Mouse (Mus musculus) heart, embryonic 16.5 days (tissue): Measurements from ENCODE around the gene Nectin1. TPM values are rescaled to one million over a fixed set of nuclear protein-coding genes. Genes with fewer than 3 reads are reported as not detected.

Experiments
- ATAC-seq: fragments of 200-750 bp; cut with Nextera tagmentation; replicated peaks from 2 replicates; pipeline ENCODE4 v1.8.0; 2017; ENCODE audit warnings: moderate number of reproducible peaks; ENCODE audit not compliant: insufficient read depth, low FRiP score; ENCODE audit errors: extremely low read depth
- H3K27ac ChIP-seq: fragments of 300-500 bp; sonication (generic); 2 replicates; pipeline ENCODE4 v1.5.1; 2014; ENCODE audit warnings: mild to moderate bottlenecking, low read length, control low read depth, moderate library complexity
- H3K27me3 ChIP-seq: fragments of 300-500 bp; sonication (generic); 2 replicates; pipeline ENCODE4 v1.6.1; 2014; ENCODE audit warnings: low read length, mixed read lengths; ENCODE audit not compliant: control insufficient read depth, insufficient read depth
- H3K36me3 ChIP-seq: fragments of 300-500 bp; sonication (generic); 2 replicates; pipeline ENCODE4 v1.6.1; 2014; ENCODE audit not compliant: control insufficient read depth, insufficient read depth
- H3K4me1 ChIP-seq: fragments of 300-500 bp; sonication (generic); 2 replicates; pipeline ENCODE4 v1.6.1; 2014; ENCODE audit warnings: low read length, mixed read lengths; ENCODE audit not compliant: control insufficient read depth, insufficient read depth
- H3K4me2 ChIP-seq: fragments of 300-500 bp; sonication (generic); 2 replicates; pipeline ENCODE4 v1.6.1; 2014; ENCODE audit warnings: low read depth, mild to moderate bottlenecking, control low read depth, low read length
- H3K4me3 ChIP-seq: fragments of 300-500 bp; sonication (generic); 2 replicates; pipeline ENCODE4 v1.5.1; 2014; ENCODE audit warnings: mild to moderate bottlenecking, control low read depth, low read length
- H3K9ac ChIP-seq: fragments of 300-500 bp; sonication (generic); 2 replicates; pipeline ENCODE4 v1.6.1; 2014; ENCODE audit warnings: low read length, control low read depth
- H3K9me3 ChIP-seq: fragments of 300-500 bp; sonication (generic); replicated peaks from 2 replicates; pipeline ENCODE4 v1.6.1; 2016; ENCODE audit warnings: low read length; ENCODE audit not compliant: control insufficient read depth
- WGBS: fragments of 180-500 bp; shearing (Covaris S2); extraction: QIAGEN DNeasy Blood & Tissue Kit; methylation state at CpG from one replicate; pipeline ENCODE4 v1.1.7; 2014; 5-methylcytosine and 5-hydroxymethylcytosine counted together
- polyA plus RNA-seq: library from polyadenylated mRNA; unstranded; fragments of >200 nt; fragmentation: Nextera tagmentation; extraction: Ambion mirVana; gene quantifications from 2 replicates; pipeline ENCODE4 v1.2.1, GENCODE M21; 2015

Gene Nectin1
- polyA plus RNA-seq, 1 experiment from 2014 or later: 2.0 TPM

GRCm38 (mm10) chr9:43736046-43736730 lies 7.6 kb upstream of the Nectin1 start:
- no peak overlapping the region for H3K27ac ChIP-seq
- WGBS: 82% methylated on average over 9 of the region's 9 CpGs
- no peak overlapping the region for H3K4me3 ChIP-seq
- ATAC-seq: no peak
- H3K4me1 ChIP-seq: peaks cover 7% of the 10 kb centered on the region
- H3K27me3 ChIP-seq: peaks cover 7% of the 10 kb centered on the region
- no peak overlapping the region for H3K4me2 ChIP-seq
- no peaks in the 10 kb centered on the region for H3K36me3 ChIP-seq
- H3K9me3 ChIP-seq: no peaks in the 10 kb centered on the region
- H3K9ac ChIP-seq: no peak overlapping the region

DNA sequence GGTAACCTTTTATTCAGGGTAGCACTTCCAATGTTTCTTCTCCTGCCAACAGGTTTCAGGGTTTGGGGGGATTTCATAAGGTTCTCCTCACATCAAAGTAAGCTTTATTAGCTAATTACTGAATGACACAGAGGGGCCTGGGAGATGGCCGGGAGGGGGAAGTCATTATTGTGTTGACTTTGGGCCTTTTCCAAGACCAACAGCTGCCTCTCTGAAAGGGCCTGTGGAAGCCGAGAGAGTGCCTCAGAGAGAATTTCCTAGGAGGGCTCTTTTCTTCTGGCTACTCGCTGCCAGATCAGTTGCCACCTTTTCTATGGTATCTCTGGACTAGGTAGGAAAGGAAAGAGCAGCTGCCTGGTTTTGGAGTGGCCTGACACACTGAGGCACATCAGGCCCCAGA lies 6.5 kb upstream of the Nectin1 start:
- Histone ChIP-seq H3K4me2 (no peak overlapping the region; the same call in 1 of the 2 replicates), H3K9ac (no peak overlapping the region)
- 28% methylated on average over 3 of the region's 3 CpGs for WGBS

DNA sequence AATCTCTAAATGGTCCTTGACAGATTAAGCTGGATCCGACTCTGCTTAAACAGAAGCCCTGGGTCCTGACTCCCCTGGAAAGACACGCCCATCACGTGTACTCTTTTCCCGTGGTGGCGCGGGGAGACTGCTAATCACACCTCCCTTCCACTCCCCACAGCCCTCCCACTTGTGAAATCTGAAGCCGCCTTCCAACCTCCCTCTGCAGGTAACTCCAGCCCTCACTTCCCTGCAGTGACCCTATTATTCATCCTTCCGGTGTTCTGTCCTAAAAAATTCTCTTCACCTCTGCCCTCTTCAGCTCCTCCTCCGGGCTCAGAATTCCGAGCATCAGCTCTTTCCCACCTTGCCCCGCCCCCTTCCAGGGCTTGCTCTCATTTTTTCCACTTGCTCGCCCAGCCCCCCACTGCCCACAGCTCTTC lies 5.9 kb upstream of the Nectin1 start:
- H3K4me3 ChIP-seq: no peak overlapping the region
- no peaks in the 10 kb centered on the region for H3K36me3 ChIP-seq
- peaks cover 10% of the 10 kb centered on the region for H3K4me1 ChIP-seq
- WGBS: 1% methylated on average over 12 of the region's 12 CpGs
- H3K27me3 ChIP-seq: peaks cover 7% of the 10 kb centered on the region
- ATAC-seq: no peak
- H3K4me2 ChIP-seq: peak overlapping the region; percentile 34; the same call in 1 of the 2 replicates
- no peak overlapping the region; the same call in 1 of the 2 replicates for H3K9ac ChIP-seq
- no peaks in the 10 kb centered on the region for H3K9me3 ChIP-seq
- H3K27ac ChIP-seq: peak overlapping the region; percentile 14; the same call in 1 of the 2 replicates

More for the DNA sequence above, 6.5 kb upstream of the Nectin1 start:
- Histone ChIP-seq H3K4me1 (peaks cover 7% of the 10 kb centered on the region), H3K36me3 (no peaks in the 10 kb centered on the region), H3K4me3 (no peak overlapping the region), H3K9me3 (no peaks in the 10 kb centered on the region), H3K27ac (peak overlapping the region; percentile 14; the same call in 1 of the 2 replicates), H3K27me3 (peaks cover 7% of the 10 kb centered on the region)
- ATAC-seq: no peak; the same call in 1 of the 2 replicates

GRCm38 (mm10) chr9:43738480-43739084 lies 5.2 kb upstream of the Nectin1 start:
- Histone ChIP-seq H3K9me3 (no peaks in the 10 kb centered on the region), H3K4me2 (no peak overlapping the region), H3K27me3 (peaks cover 6% of the 10 kb centered on the region), H3K4me3 (no peak overlapping the region), H3K27ac (no peak overlapping the region), H3K4me1 (peaks cover 16% of the 10 kb centered on the region), H3K36me3 (no peaks in the 10 kb centered on the region), H3K9ac (no peak overlapping the region)
- 41% methylated on average over 6 of the region's 6 CpGs for WGBS
- no peak for ATAC-seq

DNA sequence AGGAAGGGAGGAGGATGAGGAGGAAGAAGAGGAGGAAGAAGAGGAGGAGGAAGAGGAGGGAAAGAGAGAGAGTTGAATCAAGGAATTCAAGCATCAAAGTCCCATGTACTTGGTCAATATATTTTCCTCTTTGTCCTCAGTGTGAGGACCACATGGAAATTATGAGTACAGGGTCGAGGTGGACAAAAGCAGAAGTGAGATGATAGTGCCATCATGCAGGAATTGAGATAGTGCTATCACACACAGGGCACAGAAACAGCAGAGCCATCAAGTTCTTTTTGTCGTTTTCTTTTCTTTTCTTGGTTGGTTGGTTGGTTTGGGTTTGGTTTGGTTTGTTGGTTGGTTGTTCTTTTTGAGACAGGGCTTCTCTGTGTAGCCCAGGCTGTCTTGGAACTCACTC lies 2.5 kb upstream of the Nectin1 start:
- Histone ChIP-seq H3K9me3 (no peaks in the 10 kb centered on the region), H3K4me2 (no peak overlapping the region), H3K9ac (no peak overlapping the region), H3K36me3 (no peaks in the 10 kb centered on the region), H3K27ac (no peak overlapping the region), H3K27me3 (peaks cover 9% of the 10 kb centered on the region), H3K4me1 (peaks cover 32% of the 10 kb centered on the region), H3K4me3 (no peak overlapping the region)
- WGBS: 66% methylated on average over 2 of the region's 2 CpGs
- ATAC-seq: no peak

DNA sequence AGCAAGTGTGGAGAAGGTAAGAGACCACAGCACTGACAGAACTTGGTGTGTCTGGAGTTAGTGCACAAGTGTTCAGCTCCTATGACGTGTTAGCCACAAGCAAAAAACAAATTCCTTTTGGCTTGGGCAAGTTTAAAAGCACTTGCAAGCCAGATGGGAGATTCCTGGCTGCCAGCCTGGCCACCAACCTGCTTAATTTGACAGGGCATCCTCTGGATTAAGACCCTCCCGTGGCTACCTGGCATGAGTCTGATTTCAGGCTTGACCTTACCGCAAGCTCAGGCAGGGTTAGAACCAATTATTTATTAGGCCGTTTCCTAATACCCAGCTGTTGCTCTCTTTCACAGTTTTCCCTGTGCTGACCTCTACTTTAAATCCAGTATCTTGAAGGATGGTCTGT lies 1.7 kb upstream of the Nectin1 start:
- Histone ChIP-seq H3K27ac (no peak overlapping the region), H3K36me3 (no peaks in the 10 kb centered on the region), H3K27me3 (peaks cover 15% of the 10 kb centered on the region), H3K4me2 (no peak overlapping the region), H3K9ac (no peak overlapping the region), H3K9me3 (no peaks in the 10 kb centered on the region), H3K4me1 (peaks cover 32% of the 10 kb centered on the region), H3K4me3 (no peak overlapping the region)
- ATAC-seq: no peak
- WGBS: 84% methylated on average over 4 of the region's 4 CpGs

- peak; percentile 45; the same call in 1 of the 2 replicates for ATAC-seq
- peaks cover 25% of the 10 kb centered on the region for H3K4me1 ChIP-seq
- peaks cover 18% of the 10 kb centered on the region for H3K27me3 ChIP-seq
- H3K9ac ChIP-seq: peak overlapping the region; percentile 92
- H3K27ac ChIP-seq: peak overlapping the region; percentile 86
- no peaks in the 10 kb centered on the region for H3K9me3 ChIP-seq
- WGBS: 4% methylated on average over 27 of the region's 27 CpGs
- peak overlapping the region; percentile 86 for H3K4me3 ChIP-seq
- H3K36me3 ChIP-seq: no peaks in the 10 kb centered on the region
- H3K4me2 ChIP-seq: peak overlapping the region; percentile 98
Observed at GRCm38 (mm10) chr9:43742902-43743646, 710 bp upstream of the Nectin1 start.

- H3K27ac ChIP-seq: peak overlapping the region; percentile 86
- H3K27me3 ChIP-seq: peaks cover 16% of the 10 kb centered on the region
- H3K4me1 ChIP-seq: peaks cover 25% of the 10 kb centered on the region
- peak overlapping the region; percentile 86 for H3K4me3 ChIP-seq
- peak overlapping the region; percentile 98 for H3K4me2 ChIP-seq
- H3K9me3 ChIP-seq: no peaks in the 10 kb centered on the region
- peak overlapping the region; percentile 92 for H3K9ac ChIP-seq
- no peaks in the 10 kb centered on the region for H3K36me3 ChIP-seq
- ATAC-seq: peak; percentile 59
- WGBS: under 1% methylated on average over 74 of the region's 77 CpGs
Observed at GRCm38 (mm10) chr9:43744138-43744981, 576 bp downstream of the Nectin1 start.
